Mouse (Mus musculus) E14TG2a.4 (cell line): ENCODE data around the gene Col27a1.

Source experiments
- CTCF ChIP-seq: conservative IDR thresholded peaks from 2 replicates; pipeline ENCODE4 v1.5.1; 2014; ENCODE audit warnings: low read length
- NANOG ChIP-seq: IDR thresholded peaks from 2 replicates; pipeline ENCODE4 v1.6.1; 2014; ENCODE audit warnings: borderline replicate concordance, low read length, mixed read lengths
- POU5F1 ChIP-seq: IDR thresholded peaks from 2 replicates; pipeline ENCODE4 v1.6.1; 2014; ENCODE audit warnings: low read length, borderline replicate concordance

DNA sequence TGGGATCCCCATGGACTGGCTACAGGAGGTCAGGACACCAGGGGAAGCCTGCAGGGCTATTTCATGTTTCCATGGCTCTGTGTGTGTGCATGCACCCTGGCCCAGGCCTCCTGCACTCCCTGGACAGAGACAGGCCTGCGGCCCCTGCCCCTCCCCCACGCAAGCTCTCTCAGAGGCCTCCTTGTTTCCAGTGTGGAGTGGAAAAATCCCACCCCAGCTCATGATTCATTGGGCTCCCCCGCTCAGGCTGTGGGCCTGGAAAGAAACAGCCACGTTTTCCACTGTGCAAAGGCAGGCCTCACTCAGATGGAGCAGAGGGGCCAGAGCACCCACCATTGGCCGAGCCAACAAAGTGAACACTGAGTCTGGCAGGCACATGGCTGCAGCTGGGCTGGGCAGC, 15.1 kb downstream of the Col27a1 start:
- TF ChIP-seq CTCF (no peak), POU5F1 (no peak), NANOG (no peak)
